Mouse (Mus musculus) urinary bladder, postnatal 36 days (tissue): Measurements from ENCODE around the gene Nup107.
"Not testable (repeated sequence)": the region's sequence is repeated elsewhere in the genome, so short reads cannot be mapped to it uniquely, and the experiment has no call there.

Source experiments
- DNase-seq, 2 experiments: peaks; one replicate each; pipeline ENCODE4 v3.0.0; 2022; ENCODE audit warnings: low spot score in 2 of 2, mixed read lengths in 1 of 2

Gene Nup107

DNA sequence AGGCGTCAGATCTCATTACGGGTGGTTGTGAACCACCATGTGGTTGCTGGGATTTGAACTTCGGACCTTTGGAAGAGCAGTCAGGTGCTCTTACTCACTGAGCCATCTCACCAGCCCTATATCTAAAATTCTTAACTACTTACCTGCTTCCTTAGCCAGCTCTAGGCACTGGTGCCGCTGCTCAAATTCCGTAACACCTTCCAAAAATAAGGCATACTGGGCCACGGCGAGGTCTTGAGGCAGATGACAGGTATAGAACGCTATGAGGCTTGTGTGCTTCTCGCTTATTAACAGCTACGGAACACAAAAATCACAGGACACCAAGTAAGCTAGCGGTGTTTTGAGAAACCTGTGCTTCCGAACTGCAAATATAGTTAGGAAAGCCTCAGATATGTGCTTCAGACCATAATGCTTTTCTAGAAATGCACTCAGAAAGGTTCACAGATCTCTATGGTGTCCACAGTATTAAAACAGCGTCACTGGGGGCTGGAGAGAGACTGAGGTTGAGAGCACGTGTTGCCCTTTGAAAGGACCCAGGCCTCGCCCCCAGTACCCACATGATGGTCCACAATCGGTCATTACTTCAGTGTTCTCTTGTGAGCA is 28.8 kb downstream of the Nup107 start:
- DNase-seq = no peak

- DNase-seq = no peak
These were observed 29.5 kb downstream of the Nup107 start for GRCm38 (mm10) chr10:117762966-117763365.

DNA sequence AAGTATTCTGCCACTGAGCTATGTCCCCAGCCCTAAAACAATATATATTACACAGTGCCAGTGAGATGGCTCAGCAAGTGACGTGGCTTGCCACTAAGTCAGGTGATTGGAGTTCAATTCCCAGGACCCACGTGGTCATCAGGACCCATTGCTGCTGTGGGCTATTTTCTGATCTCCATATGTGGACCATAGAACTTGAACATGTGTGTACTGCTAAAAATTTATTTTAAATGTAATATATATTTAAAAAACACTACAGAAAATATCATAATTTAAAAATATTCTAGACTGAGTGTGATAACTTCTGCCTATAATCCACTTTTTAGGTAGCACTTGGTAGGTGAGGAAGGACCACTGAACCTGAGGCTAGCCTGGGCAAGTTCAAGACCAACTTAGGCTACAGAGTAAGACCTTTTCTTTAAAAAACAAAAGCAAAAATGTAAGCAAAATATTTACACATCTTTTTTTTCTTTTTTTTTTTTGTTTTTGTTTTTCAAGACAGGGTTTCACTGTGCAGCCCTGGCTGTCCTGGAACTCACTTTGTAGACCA is 30.1 kb downstream of the Nup107 start:
- no peak for DNase-seq

- no peak for DNase-seq
These were observed 31.0 kb downstream of the Nup107 start for GRCm38 (mm10) chr10:117761551-117761950.

GRCm38 (mm10) chr10:117760831-117761335 is 31.6 kb downstream of the Nup107 start:
- DNase-seq = no peak

DNA sequence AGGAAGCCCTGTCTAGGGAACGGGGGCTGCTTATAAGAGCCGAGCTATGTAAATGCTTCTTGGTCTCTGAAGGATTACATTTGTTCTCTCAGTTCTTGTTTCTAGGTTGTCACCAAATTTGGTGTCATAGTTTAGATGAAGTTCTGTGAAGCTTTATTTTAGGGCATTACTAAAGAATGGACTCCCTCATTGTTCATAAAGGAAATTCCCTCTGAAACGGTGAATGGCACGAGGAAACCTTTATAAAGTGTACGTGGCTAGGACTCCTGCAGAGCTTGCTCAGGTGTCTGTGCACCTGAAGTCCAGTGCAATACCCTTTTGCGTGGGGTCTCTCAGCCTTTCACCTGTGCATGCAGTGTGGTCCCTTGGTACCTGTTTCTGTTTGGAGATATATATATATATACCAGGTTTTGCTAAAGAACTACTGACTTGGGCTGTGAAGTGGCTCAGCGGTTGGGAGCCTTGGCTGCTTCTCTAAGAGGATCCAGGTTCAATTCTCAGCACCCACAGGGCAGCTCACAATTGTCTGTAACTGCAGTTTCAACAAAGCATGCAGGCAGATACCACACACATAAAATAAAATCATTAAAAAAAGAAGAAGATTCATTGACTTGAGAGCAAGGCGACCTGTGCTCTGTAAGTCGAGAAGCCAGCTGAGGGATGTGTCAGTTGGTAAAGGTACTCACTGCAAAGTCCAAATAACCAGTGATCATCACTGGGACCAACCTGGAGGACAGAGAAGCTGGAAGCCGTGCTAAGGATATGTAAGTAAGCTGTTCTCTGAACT is 32.5 kb downstream of the Nup107 start:
- no peak for DNase-seq

- no peak for DNase-seq
These were observed 33.5 kb downstream of the Nup107 start for GRCm38 (mm10) chr10:117758749-117759727.

DNA sequence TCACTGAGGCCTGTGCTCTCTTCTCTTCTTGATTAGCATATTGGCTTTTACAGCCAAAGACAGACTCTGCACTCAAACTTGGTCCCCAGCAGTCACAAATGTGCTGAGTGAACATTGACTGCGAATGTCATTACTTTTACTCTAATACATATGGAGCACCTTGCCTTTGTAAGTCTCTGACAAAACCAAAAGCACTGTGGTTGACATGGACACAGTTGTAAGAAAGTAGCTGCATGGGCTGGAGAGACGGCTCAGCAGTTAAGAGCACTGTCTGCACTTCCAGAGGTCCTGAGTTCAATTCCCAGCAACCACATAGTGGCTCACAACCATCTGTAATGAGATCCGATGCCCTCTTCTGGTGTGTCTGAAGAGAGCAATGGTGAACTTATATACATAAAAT is 34.2 kb downstream of the Nup107 start:
- not testable (repeated sequence) for DNase-seq

- DNase-seq = no peak
These were observed 34.6 kb downstream of the Nup107 start for GRCm38 (mm10) chr10:117757796-117758342.

DNA sequence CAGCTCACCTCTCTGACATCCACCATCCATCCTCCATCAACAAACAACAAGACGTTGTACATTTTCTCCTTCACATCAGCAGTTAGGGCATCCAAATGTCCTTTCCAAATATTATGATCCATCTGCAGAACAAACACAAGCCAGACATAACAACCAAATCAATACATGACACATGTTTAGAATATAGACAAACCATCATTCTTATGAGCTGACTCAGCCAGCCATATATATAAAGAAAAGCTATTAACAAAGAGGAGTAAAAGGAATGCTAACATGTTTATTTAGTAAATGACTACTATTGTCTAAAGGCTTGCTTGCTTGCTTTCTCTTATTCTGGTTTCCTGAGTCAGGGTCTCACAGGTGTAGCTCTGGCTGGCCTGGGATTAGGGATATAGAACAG is 35.2 kb downstream of the Nup107 start:
- no peak for DNase-seq

DNA sequence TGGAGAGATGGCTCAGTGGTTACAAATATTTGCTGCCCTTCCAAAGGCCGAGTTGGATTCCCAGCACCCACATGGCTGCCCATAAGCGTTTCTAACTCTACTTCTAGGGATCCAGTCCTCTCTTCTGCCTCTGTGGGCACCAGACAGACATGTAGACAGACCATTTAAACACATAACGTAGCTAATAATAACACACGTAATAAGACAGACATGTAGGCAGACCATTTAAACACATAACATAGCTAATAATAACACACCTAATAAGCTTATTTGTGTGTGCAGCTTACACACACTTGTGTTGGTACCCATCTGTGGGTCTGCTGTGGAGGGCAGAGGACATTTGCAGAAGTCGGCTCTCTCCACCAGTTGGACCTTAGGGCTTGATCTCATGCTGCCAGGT is 35.7 kb downstream of the Nup107 start:
- no peak for DNase-seq

DNA sequence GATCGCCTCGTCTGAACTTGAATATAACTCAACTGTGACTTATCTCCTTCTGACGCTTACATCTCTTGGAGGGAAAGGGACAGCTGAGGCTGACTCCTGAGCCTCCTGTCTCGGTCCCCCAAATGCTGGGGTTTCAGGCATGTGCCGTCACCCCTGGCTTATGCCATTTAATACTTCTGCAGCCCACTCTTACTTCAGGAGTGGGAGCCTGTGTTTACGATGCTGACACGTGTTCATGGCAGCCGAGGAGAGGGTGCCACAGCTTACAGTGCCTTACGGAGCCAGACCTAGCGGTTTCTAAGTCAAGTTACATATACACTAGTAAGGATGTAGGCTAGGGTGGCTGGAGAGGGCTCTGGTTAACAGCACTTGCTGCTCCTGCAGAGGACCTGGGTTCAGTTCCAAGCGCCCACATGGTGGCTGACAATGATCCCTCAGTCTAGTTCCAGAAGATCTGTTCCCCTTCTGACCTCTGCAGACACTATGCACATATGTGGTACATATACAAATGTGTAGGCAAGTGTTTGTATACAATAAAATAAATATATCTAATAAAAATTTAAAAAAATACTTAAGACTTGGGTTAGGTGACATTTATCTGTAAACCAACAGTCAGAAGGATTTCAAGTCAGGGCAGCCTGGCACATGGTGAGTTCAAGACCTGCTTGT is 36.6 kb downstream of the Nup107 start:
- DNase-seq = no peak

DNA sequence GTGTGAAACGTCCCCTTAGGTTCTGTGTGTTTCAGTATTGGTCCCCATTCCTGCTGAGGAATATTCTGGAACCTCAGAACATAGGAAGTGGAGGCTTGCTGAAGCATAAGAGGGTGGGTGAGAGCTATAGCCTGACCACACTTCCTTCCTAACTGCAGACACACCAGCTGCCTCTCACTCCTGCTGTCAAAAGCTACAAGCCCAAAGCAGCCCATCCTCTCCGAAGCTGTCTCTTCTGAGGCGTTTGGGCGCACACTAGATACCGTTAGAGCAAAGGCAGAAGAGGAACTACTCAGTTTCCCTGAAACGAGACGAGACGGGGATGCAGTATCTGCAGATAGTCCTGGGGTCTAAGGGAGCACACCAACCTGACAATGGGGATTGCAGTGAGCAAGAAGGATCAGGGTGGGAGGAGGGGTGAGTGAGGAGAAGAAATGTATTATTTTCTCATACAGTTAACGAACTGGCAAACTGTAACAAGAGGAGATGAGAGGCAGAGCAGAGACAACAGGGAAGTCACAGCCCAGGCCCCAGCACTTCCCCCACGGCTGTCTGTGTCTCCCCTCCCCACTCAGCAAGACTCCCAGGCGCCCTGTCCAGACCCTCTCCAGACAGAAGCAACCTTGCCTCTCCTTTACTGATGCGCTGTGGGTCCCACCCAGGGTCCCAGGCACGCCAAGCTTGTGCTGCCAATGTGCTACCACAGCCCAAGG is 37.3 kb downstream of the Nup107 start:
- DNase-seq = no peak

- no peak for DNase-seq
These were observed 37.9 kb downstream of the Nup107 start for GRCm38 (mm10) chr10:117754609-117754940.

GRCm38 (mm10) chr10:117753711-117754608 is 38.5 kb downstream of the Nup107 start:
- no peak for DNase-seq

GRCm38 (mm10) chr10:117752851-117753647 is 39.5 kb downstream of the Nup107 start:
- DNase-seq = no peak

- no peak for DNase-seq
These were observed 40.1 kb downstream of the Nup107 start for GRCm38 (mm10) chr10:117752304-117752821.

DNA sequence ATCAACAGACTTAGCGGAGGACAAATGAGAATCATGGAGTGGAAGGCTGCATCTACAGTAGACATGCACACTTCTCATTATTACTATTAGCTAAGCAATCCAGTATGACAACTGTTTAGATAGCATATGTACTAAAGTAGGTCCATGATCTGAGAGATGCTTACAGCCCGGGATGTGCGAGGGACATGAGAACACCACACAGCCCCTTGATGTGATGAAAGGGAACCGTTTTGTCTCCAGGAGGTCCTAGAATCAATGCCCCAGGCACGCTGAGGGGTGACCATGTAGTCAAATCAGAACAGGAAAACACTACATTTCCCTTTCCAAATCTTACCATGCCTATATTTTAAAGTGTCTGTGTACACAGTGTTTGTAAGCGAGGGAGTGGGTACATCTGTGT is 40.8 kb downstream of the Nup107 start:
- DNase-seq = no peak
